Mouse (Mus musculus) hindbrain, embryonic 16.5 days (tissue): ENCODE measurements around the gene Flvcr1. TPM values are rescaled to one million over a fixed set of nuclear protein-coding genes. Genes with fewer than 3 reads are reported as not detected.
A peak's percentile ranks its signal among the peaks of the same experiment; 100 is the strongest.
"Not testable (repeated sequence)": the region's sequence is repeated elsewhere in the genome, so short reads cannot be mapped to it uniquely, and the experiment has no call there.

Experiments
- ATAC-seq: fragments of 200-750 bp; cut with Nextera tagmentation; 2 replicates; pipeline ENCODE4 v1.8.0; 2017; ENCODE audit warnings: moderate TSS enrichment, moderate library complexity
- H3K27ac ChIP-seq: fragments of 300-500 bp; sonication (generic); 2 replicates; pipeline ENCODE4 v1.5.1; 2014; ENCODE audit warnings: low read depth, mild to moderate bottlenecking, control low read depth, low read length, moderate library complexity
- H3K27me3 ChIP-seq: fragments of 300-500 bp; sonication (generic); replicated peaks from 2 replicates; pipeline ENCODE4 v1.6.1; 2014; ENCODE audit warnings: low read length; ENCODE audit not compliant: control insufficient read depth, insufficient read depth
- H3K36me3 ChIP-seq: fragments of 300-500 bp; sonication (generic); 2 replicates; pipeline ENCODE4 v1.6.1; 2014; ENCODE audit warnings: mild to moderate bottlenecking, low read length, moderate library complexity, mixed read lengths; ENCODE audit not compliant: control insufficient read depth, insufficient read depth
- H3K4me1 ChIP-seq: fragments of 300-500 bp; sonication (generic); 2 replicates; pipeline ENCODE4 v1.6.1; 2014; ENCODE audit warnings: low read depth, low read length; ENCODE audit not compliant: control insufficient read depth, insufficient read depth
- H3K4me2 ChIP-seq: fragments of 300-500 bp; sonication (generic); 2 replicates; pipeline ENCODE4 v1.6.1; 2014; ENCODE audit warnings: mild to moderate bottlenecking, low read length, control low read depth, moderate library complexity
- H3K4me3 ChIP-seq: fragments of 300-500 bp; sonication (generic); 2 replicates; pipeline ENCODE4 v1.5.1; 2014; ENCODE audit warnings: mild to moderate bottlenecking, low read length, control low read depth, moderate library complexity
- H3K9ac ChIP-seq: fragments of 300-500 bp; sonication (generic); 2 replicates; pipeline ENCODE4 v1.6.1; 2014; ENCODE audit warnings: low read depth, mild to moderate bottlenecking, control low read depth, low read length, moderate library complexity
- H3K9me3 ChIP-seq: fragments of 300-500 bp; sonication (generic); 2 replicates; pipeline ENCODE4 v1.6.1; 2014; ENCODE audit warnings: mild to moderate bottlenecking, low read length, moderate library complexity; ENCODE audit not compliant: control insufficient read depth
- WGBS: fragments of 180-500 bp; shearing (Covaris S2); extraction: QIAGEN DNeasy Blood & Tissue Kit; methylation state at CpG from one replicate; pipeline ENCODE4 v1.1.7; 2014; 5-methylcytosine and 5-hydroxymethylcytosine counted together
- polyA plus RNA-seq: library from polyadenylated mRNA; unstranded; fragments of >200 nt; fragmentation: Nextera tagmentation; extraction: Ambion mirVana; gene quantifications from 2 replicates; pipeline ENCODE4 v1.2.1, GENCODE M21; 2015

Flvcr1 gene
- polyA plus RNA-seq, 1 experiment from 2014 or later = 8.6 TPM

GRCm38 (mm10) chr1:191025016-191026012, 644 bp downstream of the Flvcr1 start:
- H3K4me2 ChIP-seq = peak overlapping the region; percentile 82
- no peaks in the 10 kb centered on the region for H3K9me3 ChIP-seq
- H3K27me3 ChIP-seq = no peaks in the 10 kb centered on the region
- peak overlapping the region; percentile 61 for H3K4me3 ChIP-seq
- peak overlapping the region; percentile 72 for H3K9ac ChIP-seq
- no peaks in the 10 kb centered on the region for H3K36me3 ChIP-seq
- peak overlapping the region; percentile 86 for H3K27ac ChIP-seq
- ATAC-seq = peak; percentile 69
- H3K4me1 ChIP-seq = peaks cover 3% of the 10 kb centered on the region; the same call in 1 of the 2 replicates
- WGBS = 1% methylated on average over 60 of the region's 69 CpGs

DNA sequence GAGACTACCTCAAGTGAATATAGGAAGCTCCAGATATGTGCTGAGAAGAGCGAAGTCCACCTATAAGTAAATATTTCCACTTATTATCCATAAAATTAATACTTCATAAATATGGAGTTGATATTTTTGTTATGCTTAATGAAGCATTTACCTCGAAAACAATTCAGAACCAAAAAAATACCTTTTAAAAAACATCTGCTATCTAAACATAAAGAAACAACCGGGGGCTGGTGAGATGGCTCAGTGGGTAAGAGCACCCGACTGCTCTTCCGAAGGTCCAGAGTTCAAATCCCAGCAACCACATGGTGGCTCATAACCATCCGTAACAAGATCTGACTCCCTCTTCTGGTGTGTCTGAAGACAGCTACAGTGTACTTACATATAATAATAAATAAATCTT, 2.2 kb downstream of the Flvcr1 start:
- not testable (repeated sequence) for H3K4me1 ChIP-seq, H3K4me3 ChIP-seq, H3K9me3 ChIP-seq, H3K36me3 ChIP-seq, H3K27ac ChIP-seq, H3K9ac ChIP-seq, H3K4me2 ChIP-seq, ATAC-seq, H3K27me3 ChIP-seq
- 92% methylated on average over 5 of the region's 6 CpGs for WGBS

- no peak overlapping the region for H3K4me2 ChIP-seq
- no peak overlapping the region for H3K9ac ChIP-seq
- H3K27ac ChIP-seq = no peak overlapping the region
- H3K27me3 ChIP-seq = no peaks in the 10 kb centered on the region
- no peaks in the 10 kb centered on the region for H3K9me3 ChIP-seq
- H3K36me3 ChIP-seq = no peaks in the 10 kb centered on the region
- H3K4me1 ChIP-seq = peaks cover 3% of the 10 kb centered on the region; the same call in 1 of the 2 replicates
- 91% methylated on average over 2 of the region's 2 CpGs for WGBS
- no peak overlapping the region for H3K4me3 ChIP-seq
- ATAC-seq = no peak
Observed at GRCm38 (mm10) chr1:191023140-191023539, 2.8 kb downstream of the Flvcr1 start.

- no peak overlapping the region for H3K9ac ChIP-seq
- 86% methylated on average over 7 of the region's 7 CpGs for WGBS
- no peak for ATAC-seq
Observed at GRCm38 (mm10) chr1:191021016-191021415, 4.9 kb downstream of the Flvcr1 start.

DNA sequence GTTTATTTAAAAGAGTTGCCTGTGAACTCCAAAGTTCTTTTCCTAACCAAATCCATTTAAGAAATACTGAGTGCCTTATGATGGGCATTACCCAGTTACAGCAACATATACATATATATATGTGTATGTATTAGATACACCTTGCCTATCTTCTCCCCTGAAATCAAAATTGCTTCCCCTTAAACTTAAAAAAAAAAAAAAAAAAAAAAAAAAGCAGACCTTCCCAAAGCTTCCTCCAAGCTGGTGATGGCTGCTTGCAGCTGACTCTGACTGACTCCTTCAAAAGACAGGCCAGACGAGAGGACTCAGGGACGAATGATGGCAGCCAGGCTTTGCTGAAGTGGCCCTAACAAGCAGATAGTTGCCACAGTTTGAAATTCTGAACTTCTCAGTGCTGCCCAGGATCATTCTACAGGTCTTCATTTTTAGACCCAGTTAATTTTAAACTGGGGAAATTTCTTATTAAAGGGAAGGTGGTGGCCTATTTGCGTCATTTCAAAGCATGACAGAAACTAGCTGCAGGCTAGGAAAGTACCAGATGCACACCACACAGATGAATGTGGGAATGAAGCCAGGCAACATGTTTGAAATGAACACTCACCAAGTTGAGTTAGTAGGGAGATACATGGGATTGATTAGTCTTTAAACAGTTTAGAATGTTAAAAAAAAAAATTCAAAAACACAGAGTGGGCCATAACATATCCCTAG, 5.6 kb downstream of the Flvcr1 start:
- H3K27ac ChIP-seq = no peak overlapping the region
- ATAC-seq = no peak
- no peak overlapping the region for H3K4me3 ChIP-seq
- no peaks in the 10 kb centered on the region for H3K9me3 ChIP-seq
- H3K36me3 ChIP-seq = no peaks in the 10 kb centered on the region
- no peak overlapping the region for H3K4me2 ChIP-seq
- H3K4me1 ChIP-seq = no peaks in the 10 kb centered on the region; the same call in 1 of the 2 replicates
- no peaks in the 10 kb centered on the region for H3K27me3 ChIP-seq
- H3K9ac ChIP-seq = no peak overlapping the region
- 77% methylated on average over 3 of the region's 3 CpGs for WGBS

More at GRCm38 (mm10) chr1:191021016-191021415, 4.9 kb downstream of the Flvcr1 start:
- H3K9me3 ChIP-seq = no peaks in the 10 kb centered on the region
- no peaks in the 10 kb centered on the region for H3K36me3 ChIP-seq
- H3K27ac ChIP-seq = no peak overlapping the region
- H3K27me3 ChIP-seq = no peaks in the 10 kb centered on the region
- no peak overlapping the region for H3K4me2 ChIP-seq
- H3K4me3 ChIP-seq = no peak overlapping the region
- no peaks in the 10 kb centered on the region; the same call in 1 of the 2 replicates for H3K4me1 ChIP-seq

DNA sequence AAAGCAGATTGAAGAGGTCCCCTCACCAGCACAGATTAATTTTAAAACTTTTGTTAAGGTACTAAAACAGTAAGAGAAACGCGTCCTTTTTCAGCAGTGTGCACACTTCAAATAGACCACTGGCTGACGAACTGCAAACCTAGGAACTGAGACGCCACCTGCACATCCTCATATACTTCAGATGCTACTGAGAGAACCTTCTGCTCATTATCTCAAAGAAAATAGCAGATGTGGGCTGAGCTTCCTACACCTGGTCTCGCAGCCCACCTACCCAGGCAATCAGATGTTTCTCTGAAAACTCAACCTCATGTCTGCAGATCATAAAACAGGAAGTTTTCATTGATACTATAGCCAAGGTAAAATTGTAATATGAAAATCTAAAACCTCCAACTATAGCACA, 6.2 kb downstream of the Flvcr1 start:
- no peaks in the 10 kb centered on the region for H3K27me3 ChIP-seq
- no peak overlapping the region for H3K4me2 ChIP-seq
- no peak overlapping the region for H3K9ac ChIP-seq
- H3K36me3 ChIP-seq = 0 out of 2 replicates have a peak, but pooled peaks cover under 1% of the 10 kb centered on the region
- no peak for ATAC-seq
- H3K27ac ChIP-seq = no peak overlapping the region
- no peak overlapping the region for H3K4me3 ChIP-seq
- 95% methylated on average over 5 of the region's 5 CpGs for WGBS
- H3K4me1 ChIP-seq = no peaks in the 10 kb centered on the region; the same call in 1 of the 2 replicates
- H3K9me3 ChIP-seq = no peaks in the 10 kb centered on the region

GRCm38 (mm10) chr1:191014271-191014670, 11.7 kb downstream of the Flvcr1 start:
- 93% methylated on average over 3 of the region's 3 CpGs for WGBS
- H3K4me3 ChIP-seq = no peak overlapping the region
- no peaks in the 10 kb centered on the region for H3K27me3 ChIP-seq
- H3K9ac ChIP-seq = no peak overlapping the region
- H3K9me3 ChIP-seq = no peaks in the 10 kb centered on the region
- no peak overlapping the region for H3K4me2 ChIP-seq
- no peak for ATAC-seq
- H3K4me1 ChIP-seq = no peaks in the 10 kb centered on the region
- peaks cover 30% of the 10 kb centered on the region for H3K36me3 ChIP-seq
- H3K27ac ChIP-seq = no peak overlapping the region

DNA sequence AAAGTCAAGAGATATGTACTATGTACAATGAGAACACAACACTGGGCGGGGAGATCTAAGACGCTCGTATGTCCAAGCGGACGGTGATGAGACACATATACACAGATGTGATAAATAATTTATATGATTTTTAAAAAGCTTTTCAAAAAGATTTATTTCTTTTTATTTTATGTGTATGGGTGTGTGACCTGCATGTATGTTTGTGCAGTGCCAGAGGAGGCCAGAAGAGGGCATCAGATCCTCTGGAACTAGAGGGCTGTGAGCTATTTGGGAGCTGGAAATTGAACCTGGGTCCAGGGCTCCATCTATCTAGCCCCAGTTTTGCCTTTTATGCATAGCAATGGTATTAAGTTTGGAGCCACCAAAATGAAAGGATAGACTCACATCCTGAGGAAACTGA, 17.3 kb downstream of the Flvcr1 start:
- ATAC-seq = no peak
- Histone ChIP-seq H3K36me3 (peaks cover 41% of the 10 kb centered on the region), H3K4me2 (no peak overlapping the region), H3K4me3 (no peak overlapping the region), H3K4me1 (no peaks in the 10 kb centered on the region), H3K27ac (no peak overlapping the region), H3K9ac (no peak overlapping the region), H3K9me3 (no peaks in the 10 kb centered on the region), H3K27me3 (no peaks in the 10 kb centered on the region)
- WGBS = 97% methylated on average over 5 of the region's 5 CpGs

DNA sequence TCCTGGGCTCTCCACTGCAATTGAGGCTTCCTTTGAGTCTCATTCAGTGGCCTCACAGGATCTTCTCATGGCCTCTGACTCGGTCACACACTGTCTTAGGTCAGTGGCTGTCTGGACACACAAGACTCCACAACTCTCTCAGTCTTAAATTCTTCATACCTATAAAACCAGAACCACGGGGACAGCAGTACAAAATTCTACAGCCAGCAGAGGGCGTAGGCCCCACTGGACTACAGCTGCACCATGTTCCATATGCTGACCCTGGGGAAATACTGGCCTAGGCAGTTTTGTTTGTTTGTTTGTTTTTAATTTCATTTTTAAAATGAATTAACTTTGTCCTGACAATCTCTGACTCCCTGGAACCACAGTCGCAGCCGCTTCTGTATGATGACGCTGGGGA, 23.8 kb downstream of the Flvcr1 start:
- ATAC-seq = no peak
- no peak overlapping the region for H3K9ac ChIP-seq

More for the DNA sequence above, 23.8 kb downstream of the Flvcr1 start:
- Histone ChIP-seq H3K4me2 (no peak overlapping the region), H3K36me3 (peaks cover 5% of the 10 kb centered on the region), H3K4me3 (no peak overlapping the region), H3K27ac (no peak overlapping the region), H3K4me1 (no peaks in the 10 kb centered on the region), H3K27me3 (no peaks in the 10 kb centered on the region), H3K9me3 (peaks cover 4% of the 10 kb centered on the region; the same call in 1 of the 2 replicates)
- 62% methylated on average over 6 of the region's 6 CpGs for WGBS
